Mouse (Mus musculus): ENCODE data around the gene Kif17. TPM values are rescaled to one million over a fixed set of nuclear protein-coding genes. Genes with fewer than 3 reads are reported as not detected.

Gene Kif17
- total RNA-seq, 2 experiments from 2014 or later, result not detected

GRCm38 (mm10) chr4:138342048-138342447, 91.8 kb downstream of the Kif17 start:
- no peak for DNase-seq

GRCm38 (mm10) chr4:138342778-138343177, 92.5 kb downstream of the Kif17 start:
- no peak for DNase-seq

GRCm38 (mm10) chr4:138343341-138343837, 93.2 kb downstream of the Kif17 start:
- DNase-seq, result no peak

- DNase-seq, result no peak
Measured at GRCm38 (mm10) chr4:138344891-138345545, 94.8 kb downstream of the Kif17 start.

- no peak for DNase-seq
Measured at GRCm38 (mm10) chr4:138347280-138347679, 97.0 kb downstream of the Kif17 start.

GRCm38 (mm10) chr4:138348716-138349115, 98.5 kb downstream of the Kif17 start:
- no peak for DNase-seq

Small RNA genes lying within 50 kb of the gene (microRNA-seq; reads per million reads assigned to microRNA genes)
- gene Gm27646 (ENCODE audit: borderline replicate concordance in 2 of 2) (0 reads per million in 2 experiments), gene Mir7019 (ENCODE audit: borderline replicate concordance in 2 of 2) (1.5 to 2.9 reads per million in 2 experiments)

Other genes starting within 250 kb of the Kif17 start
- gene Hp1bp3, start 34.1 kb upstream of the Kif17 start, total RNA-seq (2021), result 10 to 100 TPM; 45.5 to 53.0 TPM
- under 1 TPM in 1 of 2 experiments, not detected in 1; 0.19 TPM for gene Sh2d5, start within 50 bp of the Kif17 start, total RNA-seq (2021)
- gene Ddost, start 54.3 kb downstream of the Kif17 start, total RNA-seq (2021), result 10 to 100 TPM; 30.6 to 37.0 TPM
- gene Pink1, start 75.9 kb downstream of the Kif17 start, total RNA-seq (2021), result 100 to 1,000 TPM; 436 to 528 TPM
- gene Cda, start 117.6 kb downstream of the Kif17 start, total RNA-seq (2021), result 1 to 10 TPM in 1 of 2 experiments, under 1 TPM in 1; 0.82 to 1.2 TPM
- gene Fam43b, start 146.1 kb downstream of the Kif17 start, total RNA-seq (2021), result not detected
- 10 to 100 TPM; 41.5 to 43.0 TPM for gene Mul1, start 184.2 kb downstream of the Kif17 start, total RNA-seq (2021)
- gene Camk2n1, start 203.9 kb downstream of the Kif17 start, total RNA-seq (2021), result 1 to 10 TPM; 4.2 to 5.5 TPM